Mouse (Mus musculus) liver, adult 10 weeks (tissue): ENCODE data around the gene Olfr851. TPM values are rescaled to one million over a fixed set of nuclear protein-coding genes. Genes with fewer than 3 reads are reported as not detected.

Experiments used
- polyA plus RNA-seq: library from polyadenylated mRNA; stranded (reverse); fragments of 350-450 nt; fragmentation: Illumina TruSeq; extraction: RNeasy Lipid Tissue Mini Kit (QIAGEN cat#74804); gene quantifications from one replicate; pipeline ENCODE4 v1.2.3, GENCODE M21; 2014; ENCODE audit warnings: low read depth, low replicate concordance

Olfr851 gene
- not detected for polyA plus RNA-seq

DNA sequence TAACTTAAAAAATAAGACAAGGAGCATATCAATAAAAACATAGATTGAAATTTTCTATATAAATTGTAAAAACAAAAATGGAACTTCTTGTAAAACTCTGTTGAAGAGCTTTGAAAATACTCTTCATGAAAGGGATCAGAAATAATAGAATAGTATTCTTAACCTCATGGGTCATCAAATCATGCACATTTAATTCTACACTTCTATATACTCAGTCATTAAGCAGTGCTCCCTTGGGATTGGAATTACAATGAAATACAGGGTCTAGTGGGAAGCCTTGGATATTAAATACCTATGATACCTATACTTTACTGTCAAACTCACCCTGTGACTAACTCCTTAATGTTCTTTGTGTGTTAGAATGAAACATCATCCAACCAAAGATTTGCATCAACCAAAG, at the start of gene Olfr851:
Gene Olfr851, plus strand, starts transcription at position 301 of the 400 bp plus-strand sequence.

DNA sequence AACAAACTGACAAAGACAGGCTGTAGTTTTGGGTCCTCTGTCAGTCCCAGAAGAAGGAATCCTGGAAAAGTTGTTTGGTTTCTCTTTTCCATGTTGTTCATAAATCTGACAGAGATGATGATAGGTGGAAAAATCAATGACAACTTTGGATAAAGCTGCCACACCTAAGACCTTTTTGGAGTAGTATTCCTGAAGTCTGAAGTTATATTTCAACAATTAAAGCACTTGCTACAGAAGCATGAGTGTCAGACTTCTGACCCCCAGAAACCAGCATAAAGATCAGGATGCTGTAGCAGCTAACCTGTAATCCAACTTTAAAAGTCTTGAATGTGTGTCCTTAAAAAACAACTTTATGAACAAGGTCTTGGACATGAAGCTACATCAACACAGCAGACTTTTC, 14.9 kb upstream of the Olfr851 start, which contains the start of gene Olfr850:
Gene Olfr850, minus strand, starts transcription at position 101 of the 400 bp plus-strand sequence.

DNA sequence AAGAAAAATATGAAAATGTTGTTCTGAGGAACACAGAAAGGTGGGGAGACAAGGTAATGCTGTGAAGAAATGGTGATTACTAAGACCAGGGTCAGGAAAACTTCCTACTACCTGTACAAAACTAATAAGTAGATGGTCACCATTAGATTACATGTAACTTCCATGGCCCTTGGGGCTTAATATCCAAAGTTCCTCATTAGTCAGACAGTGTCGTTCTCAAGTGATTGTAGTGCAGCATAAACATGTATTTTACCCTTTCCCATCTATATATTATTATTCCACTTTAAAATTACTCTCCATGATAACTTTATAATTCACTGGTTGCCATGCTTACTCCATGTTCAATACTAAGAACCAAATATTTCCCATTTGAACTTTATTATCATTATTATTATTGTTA, 47.9 kb downstream of the Olfr851 start, which contains the start of gene Olfr853:
Gene Olfr853, minus strand, starts transcription at position 101 of the 400 bp plus-strand sequence.

Other genes starting within 250 kb of the Olfr851 start
- gene Olfr843, start 241.3 kb upstream of the Olfr851 start, polyA plus RNA-seq = not detected
- not detected for gene Olfr844, start 176.9 kb upstream of the Olfr851 start, polyA plus RNA-seq
- not detected for gene Olfr845, start 156.8 kb upstream of the Olfr851 start, polyA plus RNA-seq
- not detected for gene Olfr846, start 129.3 kb upstream of the Olfr851 start, polyA plus RNA-seq
- gene Olfr847, start 114.6 kb upstream of the Olfr851 start, polyA plus RNA-seq = not detected
- gene Olfr849, start 53.0 kb upstream of the Olfr851 start, polyA plus RNA-seq = not detected
- not detected for gene Olfr850, start 15.0 kb upstream of the Olfr851 start, polyA plus RNA-seq
- not detected for gene Olfr853, start 47.8 kb downstream of the Olfr851 start, polyA plus RNA-seq
- gene Olfr854, start 74.1 kb downstream of the Olfr851 start, polyA plus RNA-seq = not detected
- not detected for gene Olfr855, start 89.3 kb downstream of the Olfr851 start, polyA plus RNA-seq
- 16.1 TPM for gene Zfp317, start 128.8 kb downstream of the Olfr851 start, polyA plus RNA-seq
- gene Olfr857, start 216.1 kb downstream of the Olfr851 start, polyA plus RNA-seq = not detected